Mouse (Mus musculus) midbrain, postnatal 0 days (tissue): ENCODE data around the gene Chtf18. TPM values are rescaled to one million over a fixed set of nuclear protein-coding genes. Genes with fewer than 3 reads are reported as not detected.

ENCODE experiments used
- ATAC-seq: fragments of 200-750 bp; cut with Nextera tagmentation; 2 replicates; pipeline ENCODE4 v1.8.0; 2017; ENCODE audit warnings: moderate number of reproducible peaks, mild to moderate bottlenecking, moderate TSS enrichment, moderate library complexity; ENCODE audit not compliant: low FRiP score
- DNase-seq: peaks from one replicate; pipeline ENCODE4 v3.0.0-alpha.2; 2015; ENCODE audit warnings: low spot score
- H3K27ac ChIP-seq: fragments of 300-500 bp; sonication (generic); 2 replicates; pipeline ENCODE4 v1.5.1; 2014; ENCODE audit warnings: low read depth, mild to moderate bottlenecking, low read length, mixed read lengths
- H3K27me3 ChIP-seq: fragments of 300-500 bp; sonication (generic); 2 replicates; pipeline ENCODE4 v1.6.1; 2014; ENCODE audit warnings: low read length, control low read depth, mixed read lengths; ENCODE audit not compliant: insufficient read depth
- H3K36me3 ChIP-seq: fragments of 300-500 bp; sonication (generic); 2 replicates; pipeline ENCODE4 v1.6.1; 2014; ENCODE audit warnings: low read length, control low read depth, mixed read lengths; ENCODE audit not compliant: insufficient read depth
- H3K4me1 ChIP-seq: fragments of 300-500 bp; sonication (generic); 2 replicates; pipeline ENCODE4 v1.6.1; 2014; ENCODE audit warnings: mild to moderate bottlenecking, control low read depth, antibody characterized with exemption, low read length, mixed read lengths; ENCODE audit not compliant: insufficient read depth
- H3K4me2 ChIP-seq: fragments of 300-500 bp; sonication (generic); 2 replicates; pipeline ENCODE4 v1.6.1; 2014; ENCODE audit warnings: low read depth, mild to moderate bottlenecking, low read length, mixed read lengths; ENCODE audit not compliant: poor library complexity, severe bottlenecking
- H3K4me3 ChIP-seq: fragments of 300-500 bp; sonication (generic); 2 replicates; pipeline ENCODE4 v1.5.1; 2014; ENCODE audit warnings: low read depth, mild to moderate bottlenecking, low read length, moderate library complexity
- H3K9ac ChIP-seq: fragments of 300-500 bp; sonication (generic); replicated peaks from 2 replicates; pipeline ENCODE4 v1.6.1; 2014; ENCODE audit warnings: mild to moderate bottlenecking, low read length, moderate library complexity, mixed read lengths; ENCODE audit not compliant: poor library complexity, severe bottlenecking
- H3K9me3 ChIP-seq: fragments of 300-500 bp; sonication (generic); 2 replicates; pipeline ENCODE4 v1.6.1; 2016; ENCODE audit warnings: low read length, control low read depth
- CTCF ChIP-seq: IDR thresholded peaks from 2 replicates; pipeline ENCODE4 v1.5.1; 2016; ENCODE audit warnings: antibody characterized with exemption, mild to moderate bottlenecking
- WGBS: fragments of 180-500 bp; shearing (Covaris S2); extraction: QIAGEN DNeasy Blood & Tissue Kit; methylation state at CpG from one replicate; pipeline ENCODE4 v1.1.7; 2014; 5-methylcytosine and 5-hydroxymethylcytosine counted together
- polyA plus RNA-seq: library from polyadenylated mRNA; unstranded; fragments of >200 nt; fragmentation: Nextera tagmentation; extraction: Ambion mirVana; gene quantifications from 2 replicates; pipeline ENCODE4 v1.2.1, GENCODE M21; 2015
- total RNA-seq: library from RNA; depleted of rRNA; stranded (reverse); fragments of >200 nt; gene quantifications from 2 replicates; pipeline ENCODE4 v1.2.3, GENCODE M21; 2014

Gene Chtf18
- total and polyA plus RNA-seq, 2 experiments from 2014 or later, result 2.5 to 5.8 TPM

GRCm38 (mm10) chr17:25700863-25701496 lies 26.2 kb downstream of the Chtf18 start:
- 56% methylated on average over 9 of the region's 9 CpGs for WGBS
- H3K9ac ChIP-seq, result no peak overlapping the region
- H3K4me3 ChIP-seq, result no peak overlapping the region
- DNase-seq, result no peak
- H3K4me2 ChIP-seq, result no peak overlapping the region
- no peaks in the 10 kb centered on the region for H3K4me1 ChIP-seq
- no peaks in the 10 kb centered on the region for H3K36me3 ChIP-seq
- no peak overlapping the region for H3K27ac ChIP-seq
- H3K9me3 ChIP-seq, result no peaks in the 10 kb centered on the region
- TF ChIP-seq CTCF, result peak; percentile 53
- ATAC-seq, result no peak
- H3K27me3 ChIP-seq, result no peaks in the 10 kb centered on the region

- no peaks in the 10 kb centered on the region for H3K27me3 ChIP-seq
Measured at GRCm38 (mm10) chr17:25698446-25698845, 28.8 kb downstream of the Chtf18 start.

GRCm38 (mm10) chr17:25696263-25696662 lies 31.0 kb downstream of the Chtf18 start:
- H3K36me3 ChIP-seq, result no peaks in the 10 kb centered on the region
- WGBS, result 50% methylated on average over 1 of the region's 1 CpGs
- no peak for ATAC-seq

More at GRCm38 (mm10) chr17:25698446-25698845, 28.8 kb downstream of the Chtf18 start:
- H3K4me3 ChIP-seq, result no peak overlapping the region
- H3K9ac ChIP-seq, result no peak overlapping the region
- ATAC-seq (no peak), DNase-seq (peak; percentile 92)
- H3K27ac ChIP-seq, result no peak overlapping the region
- H3K9me3 ChIP-seq, result no peaks in the 10 kb centered on the region
- H3K4me2 ChIP-seq, result no peak overlapping the region
- no peaks in the 10 kb centered on the region for H3K4me1 ChIP-seq
- WGBS, result 10% methylated on average over 7 of the region's 7 CpGs
- peak; percentile 92 for TF ChIP-seq CTCF
- no peaks in the 10 kb centered on the region for H3K36me3 ChIP-seq

GRCm38 (mm10) chr17:25688922-25689321 lies 38.3 kb downstream of the Chtf18 start:
- Histone ChIP-seq H3K9ac (no peak overlapping the region), H3K27ac (no peak overlapping the region), H3K4me3 (no peak overlapping the region), H3K36me3 (no peaks in the 10 kb centered on the region), H3K4me2 (no peak overlapping the region), H3K4me1 (no peaks in the 10 kb centered on the region), H3K27me3 (no peaks in the 10 kb centered on the region), H3K9me3 (no peaks in the 10 kb centered on the region)
- no peak for ATAC-seq
- TF ChIP-seq CTCF, result no peak
- WGBS, result 77% methylated on average over 4 of the region's 4 CpGs
- no peak for DNase-seq

More at GRCm38 (mm10) chr17:25696263-25696662, 31.0 kb downstream of the Chtf18 start:
- Histone ChIP-seq H3K4me3 (no peak overlapping the region), H3K27ac (no peak overlapping the region), H3K9ac (no peak overlapping the region), H3K27me3 (no peaks in the 10 kb centered on the region), H3K9me3 (no peaks in the 10 kb centered on the region), H3K4me1 (no peaks in the 10 kb centered on the region), H3K4me2 (no peak overlapping the region)
- no peak for DNase-seq
- TF ChIP-seq CTCF, result no peak

- Histone ChIP-seq H3K9ac (no peak overlapping the region), H3K27ac (no peak overlapping the region), H3K36me3 (no peaks in the 10 kb centered on the region), H3K9me3 (no peaks in the 10 kb centered on the region), H3K4me2 (no peak overlapping the region), H3K27me3 (no peaks in the 10 kb centered on the region), H3K4me3 (no peak overlapping the region), H3K4me1 (no peaks in the 10 kb centered on the region)
- DNase-seq, result peak; percentile 46
- no peak for ATAC-seq
- peak; percentile 59 for TF ChIP-seq CTCF
- WGBS, result 45% methylated on average over 7 of the region's 7 CpGs
Measured at GRCm38 (mm10) chr17:25686323-25686722, 40.9 kb downstream of the Chtf18 start.

- H3K4me1 ChIP-seq, result no peaks in the 10 kb centered on the region
- TF ChIP-seq CTCF, result no peak
- H3K4me2 ChIP-seq, result no peak overlapping the region
- H3K27me3 ChIP-seq, result no peaks in the 10 kb centered on the region
- no peak for ATAC-seq
- DNase-seq, result no peak
- H3K27ac ChIP-seq, result no peak overlapping the region
- no peak overlapping the region for H3K9ac ChIP-seq
- H3K36me3 ChIP-seq, result no peaks in the 10 kb centered on the region
- H3K4me3 ChIP-seq, result no peak overlapping the region
- no peaks in the 10 kb centered on the region for H3K9me3 ChIP-seq
- whole genome bisulfite sequencing, result 76% methylated on average over 4 of the region's 4 CpGs
Measured at GRCm38 (mm10) chr17:25681636-25682035, 45.6 kb downstream of the Chtf18 start.
